Mouse (Mus musculus) lung, adult 2 months (tissue): ENCODE data around the gene Exosc8.

Experiments
- CTCF ChIP-seq: fragments of 200-500 bp; IDR thresholded peaks from 2 replicates; pipeline ENCODE4 v1.5.1; 2011; ENCODE audit warnings: mild to moderate bottlenecking, low read length, control low read depth; ENCODE audit not compliant: insufficient read depth
- POLR2A ChIP-seq: fragments of 200-500 bp; IDR thresholded peaks from 2 replicates; pipeline ENCODE4 v1.6.1; 2011; ENCODE audit warnings: low read depth, mild to moderate bottlenecking, control low read depth, low read length, borderline replicate concordance; ENCODE audit errors: extremely low read depth

DNA sequence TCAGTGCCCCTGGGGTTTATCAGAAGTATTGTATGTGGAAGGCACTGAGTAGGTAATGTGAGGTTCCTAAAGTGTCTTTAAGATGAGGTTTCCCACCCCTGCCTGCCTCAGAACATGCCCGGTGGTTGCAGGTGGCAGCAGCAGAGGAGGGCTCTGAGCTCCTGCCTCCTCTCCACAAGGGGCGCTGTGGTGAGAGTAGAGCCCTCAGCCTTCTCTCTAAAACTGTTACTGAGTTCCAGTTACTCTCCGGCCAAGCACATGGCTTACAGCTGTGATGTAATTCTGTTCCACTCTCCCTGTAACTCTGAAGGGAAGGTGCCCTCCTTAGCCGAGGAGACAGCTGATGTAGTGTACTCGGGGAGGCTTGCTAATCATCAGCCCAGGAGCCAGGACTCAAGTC lies 10.6 kb upstream of the Exosc8 start:
- TF ChIP-seq POLR2A (no peak), CTCF (peak; percentile 42)
